Mouse (Mus musculus): ENCODE measurements around the gene Klrk1. TPM values are rescaled to one million over a fixed set of nuclear protein-coding genes. Genes with fewer than 3 reads are reported as not detected.
"Not testable (repeated sequence)": the region's sequence is repeated elsewhere in the genome, so short reads cannot be mapped to it uniquely, and the experiment has no call there.

Gene Klrk1
- polyA plus RNA-seq (2015; fragmentation: Nextera tagmentation; extraction: Ambion mirVana) = 0.22 and 0.45 TPM in 2 replicates

- no peaks in the 10 kb centered on the region for H3K9me3 ChIP-seq
- H3K36me3 ChIP-seq = no peaks in the 10 kb centered on the region
- H3K27ac ChIP-seq = no peak within 1 kb of the TSS
- H3K4me3 ChIP-seq (replicated peaks) = no peak within 1 kb of the TSS
- no peak within 1 kb of the TSS for H3K4me2 ChIP-seq
- H3K9ac ChIP-seq = no peak within 1 kb of the TSS
- no peaks in the 10 kb centered on the region for H3K4me1 ChIP-seq
- no peaks in the 10 kb centered on the region for H3K27me3 ChIP-seq (replicated peaks)
- 78% methylated on average over 4 of the region's 4 CpGs for WGBS
- no peak for ATAC-seq (ENCODE audit: insufficient read depth, low FRiP score, low read depth)
Observed at GRCm38 (mm10) chr6:129623735-129624134, at the start of gene Klrk1. TSS of gene Klrk1 (minus strand) at chr6:129623864.

GRCm38 (mm10) chr6:129661301-129661700 is 37.6 kb upstream of the Klrk1 start:
- WGBS = 60% methylated on average over 1 of the region's 3 CpGs
- H3K27me3 ChIP-seq (replicated peaks); H3K4me1 ChIP-seq; H3K4me3 ChIP-seq (replicated peaks); ATAC-seq (ENCODE audit: insufficient read depth, low FRiP score, low read depth); H3K9me3 ChIP-seq; H3K9ac ChIP-seq; H3K4me2 ChIP-seq; H3K27ac ChIP-seq; H3K36me3 ChIP-seq: not testable (repeated sequence)

- not testable (repeated sequence) for H3K36me3 ChIP-seq; H3K9me3 ChIP-seq; H3K9ac ChIP-seq; H3K27me3 ChIP-seq (replicated peaks); H3K4me3 ChIP-seq (replicated peaks); H3K4me1 ChIP-seq; H3K4me2 ChIP-seq; H3K27ac ChIP-seq; ATAC-seq (ENCODE audit: insufficient read depth, low FRiP score, low read depth)
- 72% methylated on average over 4 of the region's 4 CpGs for WGBS
Observed at GRCm38 (mm10) chr6:129660589-129660988, 36.9 kb upstream of the Klrk1 start, which contains the start of gene Klrc2. TSS of gene Klrc2 (minus strand) at chr6:129660689.

- not testable (repeated sequence) for H3K4me1 ChIP-seq; H3K4me3 ChIP-seq (replicated peaks); H3K27ac ChIP-seq; H3K27me3 ChIP-seq (replicated peaks); H3K4me2 ChIP-seq; H3K9ac ChIP-seq; H3K36me3 ChIP-seq; H3K9me3 ChIP-seq; ATAC-seq (ENCODE audit: insufficient read depth, low FRiP score, low read depth)
- WGBS = 50% methylated on average over 1 of the region's 3 CpGs
Observed at GRCm38 (mm10) chr6:129644054-129644453, 20.4 kb upstream of the Klrk1 start.

GRCm38 (mm10) chr6:129643237-129643636 is 19.6 kb upstream of the Klrk1 start, which contains the start of gene Klrc3:
TSS of gene Klrc3 (minus strand) at chr6:129643337.
- not testable (repeated sequence) for ATAC-seq (ENCODE audit: insufficient read depth, low FRiP score, low read depth); H3K4me3 ChIP-seq (replicated peaks); H3K36me3 ChIP-seq; H3K9me3 ChIP-seq; H3K4me1 ChIP-seq; H3K9ac ChIP-seq; H3K27me3 ChIP-seq (replicated peaks); H3K4me2 ChIP-seq; H3K27ac ChIP-seq
- WGBS = 79% methylated on average over 3 of the region's 3 CpGs

- not testable (repeated sequence) for ATAC-seq (ENCODE audit: insufficient read depth, low FRiP score, low read depth)
Observed at GRCm38 (mm10) chr6:129631046-129631445, 7.4 kb upstream of the Klrk1 start.

GRCm38 (mm10) chr6:129608372-129608771 is 15.3 kb downstream of the Klrk1 start:
- no peak overlapping the region for H3K4me3 ChIP-seq (replicated peaks)
- ATAC-seq (ENCODE audit: insufficient read depth, low FRiP score, low read depth) = no peak
- H3K27me3 ChIP-seq (replicated peaks) = no peaks in the 10 kb centered on the region
- no peaks in the 10 kb centered on the region for H3K9me3 ChIP-seq
- H3K4me2 ChIP-seq = no peak overlapping the region
- no peaks in the 10 kb centered on the region for H3K36me3 ChIP-seq
- no peak overlapping the region for H3K9ac ChIP-seq
- H3K27ac ChIP-seq = no peak overlapping the region
- no peaks in the 10 kb centered on the region for H3K4me1 ChIP-seq

More at GRCm38 (mm10) chr6:129631046-129631445, 7.4 kb upstream of the Klrk1 start:
- not testable (repeated sequence) for H3K27ac ChIP-seq; H3K4me2 ChIP-seq; H3K27me3 ChIP-seq (replicated peaks); H3K4me3 ChIP-seq (replicated peaks); H3K4me1 ChIP-seq; H3K9ac ChIP-seq; H3K36me3 ChIP-seq; H3K9me3 ChIP-seq
- 65% methylated on average over 2 of the region's 2 CpGs for WGBS

GRCm38 (mm10) chr6:129591508-129591907 is 32.2 kb downstream of the Klrk1 start, which contains the start of gene Klrd1:
TSS of gene Klrd1 (plus strand) at chr6:129591782.
- Histone ChIP-seq H3K27me3 (replicated peaks) (no peaks in the 10 kb centered on the region), H3K4me2 (no peak within 1 kb of the TSS), H3K4me3 (replicated peaks) (no peak within 1 kb of the TSS), H3K4me1 (no peaks in the 10 kb centered on the region), H3K9ac (no peak within 1 kb of the TSS), H3K27ac (no peak within 1 kb of the TSS), H3K9me3 (no peaks in the 10 kb centered on the region), H3K36me3 (no peaks in the 10 kb centered on the region)
- ATAC-seq (ENCODE audit: insufficient read depth, low FRiP score, low read depth) = no peak
- WGBS = 69% methylated on average over 3 of the region's 3 CpGs

- Histone ChIP-seq H3K9ac (no peak overlapping the region), H3K4me2 (no peak overlapping the region), H3K9me3 (no peaks in the 10 kb centered on the region), H3K4me1 (no peaks in the 10 kb centered on the region), H3K27me3 (replicated peaks) (no peaks in the 10 kb centered on the region), H3K4me3 (replicated peaks) (no peak overlapping the region), H3K27ac (no peak overlapping the region), H3K36me3 (no peaks in the 10 kb centered on the region)
- WGBS = 73% methylated on average over 3 of the region's 3 CpGs
- no peak for ATAC-seq (ENCODE audit: insufficient read depth, low FRiP score, low read depth)
Observed at GRCm38 (mm10) chr6:129583014-129583413, 40.6 kb downstream of the Klrk1 start.

- Histone ChIP-seq H3K9me3 (no peaks in the 10 kb centered on the region), H3K36me3 (no peaks in the 10 kb centered on the region), H3K4me2 (no peak overlapping the region), H3K27ac (no peak overlapping the region), H3K4me1 (no peaks in the 10 kb centered on the region), H3K4me3 (replicated peaks) (no peak overlapping the region), H3K27me3 (replicated peaks) (no peaks in the 10 kb centered on the region), H3K9ac (no peak overlapping the region)
- no peak for ATAC-seq (ENCODE audit: insufficient read depth, low FRiP score, low read depth)
- 69% methylated on average over 4 of the region's 4 CpGs for WGBS
Observed at GRCm38 (mm10) chr6:129581896-129582295, 41.8 kb downstream of the Klrk1 start.

- Histone ChIP-seq H3K27me3 (replicated peaks) (no peaks in the 10 kb centered on the region), H3K36me3 (no peaks in the 10 kb centered on the region), H3K4me3 (replicated peaks) (no peak overlapping the region), H3K4me2 (no peak overlapping the region), H3K9ac (no peak overlapping the region), H3K4me1 (no peaks in the 10 kb centered on the region), H3K9me3 (no peaks in the 10 kb centered on the region), H3K27ac (no peak overlapping the region)
- WGBS = 69% methylated on average over 4 of the region's 4 CpGs
- ATAC-seq (ENCODE audit: insufficient read depth, low FRiP score, low read depth) = no peak
Observed at GRCm38 (mm10) chr6:129581274-129581673, 42.4 kb downstream of the Klrk1 start.

GRCm38 (mm10) chr6:129577605-129578004 is 46.1 kb downstream of the Klrk1 start, which contains the start of gene Klre1:
TSS of gene Klre1 (plus strand) at chr6:129577905.
- H3K27ac ChIP-seq = no peak within 1 kb of the TSS
- H3K9me3 ChIP-seq = no peaks in the 10 kb centered on the region
- no peak within 1 kb of the TSS for H3K4me3 ChIP-seq (replicated peaks)
- no peak within 1 kb of the TSS for H3K9ac ChIP-seq
- H3K36me3 ChIP-seq = no peaks in the 10 kb centered on the region
- no peaks in the 10 kb centered on the region for H3K27me3 ChIP-seq (replicated peaks)
- no peak for ATAC-seq (ENCODE audit: insufficient read depth, low FRiP score, low read depth)
- no peak within 1 kb of the TSS for H3K4me2 ChIP-seq
- no peaks in the 10 kb centered on the region for H3K4me1 ChIP-seq
- WGBS = 93% methylated on average over 8 of the region's 8 CpGs

- H3K4me2 ChIP-seq = no peak overlapping the region
- no peaks in the 10 kb centered on the region for H3K27me3 ChIP-seq (replicated peaks)
- H3K9ac ChIP-seq = no peak overlapping the region
- H3K36me3 ChIP-seq = no peaks in the 10 kb centered on the region
- no peak for ATAC-seq (ENCODE audit: insufficient read depth, low FRiP score, low read depth)
- H3K27ac ChIP-seq = no peak overlapping the region
- H3K4me3 ChIP-seq (replicated peaks) = no peak overlapping the region
- 23% methylated on average over 2 of the region's 2 CpGs for WGBS
- no peaks in the 10 kb centered on the region for H3K9me3 ChIP-seq
- H3K4me1 ChIP-seq = no peaks in the 10 kb centered on the region
Observed at GRCm38 (mm10) chr6:129575315-129575714, 48.3 kb downstream of the Klrk1 start.

Data from stomach, embryonic 15.5 days (tissue).